Mouse (Mus musculus) thymus, postnatal 25 days (tissue): ENCODE measurements around the gene Neurod2.

Source experiments
- DNase-seq: peaks from one replicate; pipeline ENCODE4 v3.0.0; 2022

Neurod2 gene

DNA sequence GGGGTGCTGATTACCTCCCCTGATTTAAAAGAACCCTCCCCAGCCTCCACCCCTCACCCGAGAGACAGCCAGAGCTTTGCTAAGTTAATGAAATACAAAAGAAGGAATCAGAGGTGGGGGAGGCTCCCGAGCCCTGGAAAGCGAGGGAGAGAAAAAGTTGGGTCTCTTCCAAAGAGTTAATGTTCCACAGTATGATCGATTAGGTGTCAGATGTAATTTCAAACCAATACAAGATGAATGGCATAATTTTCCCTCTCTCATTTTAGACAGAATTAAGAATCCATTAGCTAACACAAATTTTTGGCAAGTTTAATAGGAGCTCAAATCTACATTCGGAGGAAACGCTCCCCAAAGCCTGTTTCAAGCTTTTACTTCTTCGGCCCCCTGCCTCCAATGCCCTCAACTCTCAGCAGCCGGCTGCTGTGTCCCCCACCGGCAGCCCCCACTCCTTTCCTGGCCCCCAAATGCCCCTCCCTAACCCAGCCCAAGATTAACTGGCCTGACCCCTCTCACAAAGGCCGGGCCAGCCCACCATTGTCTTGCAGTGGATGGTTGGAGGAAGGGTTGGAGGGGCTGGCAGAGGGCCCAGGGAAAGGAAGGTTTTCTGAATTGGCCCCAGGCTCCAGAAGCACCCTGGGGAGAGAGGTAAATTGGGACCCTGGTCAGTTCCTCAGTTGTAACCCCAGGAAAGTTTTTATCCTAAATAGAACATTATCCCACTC lies 30.8 kb downstream of the Neurod2 start:
- DNase-seq, result no peak

- DNase-seq, result no peak
These were observed 31.7 kb downstream of the Neurod2 start for GRCm38 (mm10) chr11:98297778-98298177.

DNA sequence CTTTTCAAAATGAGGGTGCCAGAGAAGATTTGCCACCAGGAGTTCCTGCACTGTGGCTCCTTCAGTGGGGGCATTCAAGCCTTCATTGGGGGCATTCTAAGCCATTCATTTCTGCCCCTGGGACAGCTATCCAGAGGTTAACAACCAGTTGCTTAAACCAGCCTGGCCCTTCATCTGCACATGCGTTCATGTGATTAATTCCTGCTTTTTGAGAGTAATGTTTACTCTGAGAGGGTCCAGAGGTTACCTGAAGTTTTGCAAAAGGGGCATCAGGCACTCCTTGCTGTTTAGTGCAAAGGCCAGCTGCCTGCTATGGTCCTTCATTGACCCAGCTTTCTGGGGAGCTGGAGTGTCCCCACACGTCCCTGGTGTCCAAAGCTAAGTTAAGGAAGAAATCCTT lies 32.5 kb downstream of the Neurod2 start:
- no peak for DNase-seq

- DNase-seq, result peak; percentile 13
These were observed 33.2 kb downstream of the Neurod2 start for GRCm38 (mm10) chr11:98296277-98296676.

GRCm38 (mm10) chr11:98295013-98295585 lies 34.3 kb downstream of the Neurod2 start:
- peak; percentile 1 for DNase-seq

DNA sequence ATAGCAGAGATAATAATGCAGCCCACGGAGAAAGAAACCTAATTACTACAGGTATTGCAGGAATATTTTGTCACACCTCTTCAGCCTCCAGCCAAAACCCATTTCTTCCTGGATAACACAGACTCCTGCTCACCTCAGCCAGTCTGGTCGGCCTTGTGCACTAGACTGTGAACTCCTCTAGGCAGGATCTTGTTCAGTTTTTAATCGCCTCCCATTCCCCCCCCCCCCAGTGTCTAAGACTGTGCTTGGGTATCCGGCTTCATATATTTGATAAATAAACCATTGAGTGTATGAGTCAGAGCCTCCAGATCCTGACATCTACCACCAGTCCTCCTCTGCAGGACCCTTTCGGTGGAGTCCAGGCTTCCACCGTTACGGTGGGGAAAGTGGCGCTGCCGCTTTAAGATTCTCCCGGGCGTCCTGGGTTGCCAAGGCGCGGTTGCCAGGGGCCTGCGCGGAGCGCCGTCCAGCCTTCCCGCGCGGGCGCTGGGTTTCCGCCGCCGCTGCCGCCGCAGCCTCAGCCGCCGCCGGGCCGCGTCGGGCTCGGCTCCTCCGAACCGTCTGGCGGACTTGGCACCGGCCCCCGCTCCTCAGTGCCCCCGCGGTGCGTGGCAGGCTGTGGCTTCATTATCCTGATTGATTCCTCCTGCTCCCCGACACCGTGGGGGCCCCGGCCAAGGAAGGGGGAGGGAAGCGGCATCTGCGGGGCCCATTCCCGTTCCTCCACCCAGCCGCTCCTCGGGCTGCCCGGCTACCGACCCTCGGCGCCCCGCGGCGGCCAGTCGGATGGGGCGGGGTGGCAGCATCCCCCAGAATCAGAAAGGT lies 35.0 kb downstream of the Neurod2 start:
- DNase-seq, result peak; percentile 23

- DNase-seq, result no peak
These were observed 36.4 kb downstream of the Neurod2 start for GRCm38 (mm10) chr11:98293070-98293469.

- no peak for DNase-seq
These were observed 38.5 kb downstream of the Neurod2 start for GRCm38 (mm10) chr11:98290906-98291305.

DNA sequence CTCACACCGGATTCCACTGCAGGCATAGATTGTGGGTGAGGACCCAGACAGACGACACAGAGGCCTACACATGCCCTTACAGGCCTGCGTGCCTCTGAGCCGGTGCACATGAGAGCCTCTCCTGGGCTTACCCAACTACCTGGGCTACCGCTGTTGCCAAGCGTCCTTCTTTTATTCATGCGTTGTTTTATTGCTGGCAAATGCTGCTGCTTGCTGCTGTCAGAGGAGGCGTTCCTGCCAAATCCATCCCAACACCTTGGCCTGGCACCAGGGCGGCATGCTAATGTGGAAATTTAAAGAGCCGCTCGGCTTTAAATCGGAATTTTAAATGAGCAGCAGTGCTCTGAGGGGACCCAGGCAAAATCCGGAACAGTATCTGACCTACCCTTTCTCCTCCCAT lies 39.6 kb downstream of the Neurod2 start:
- no peak for DNase-seq

- DNase-seq, result no peak
These were observed 41.5 kb downstream of the Neurod2 start for GRCm38 (mm10) chr11:98287961-98288360.

DNA sequence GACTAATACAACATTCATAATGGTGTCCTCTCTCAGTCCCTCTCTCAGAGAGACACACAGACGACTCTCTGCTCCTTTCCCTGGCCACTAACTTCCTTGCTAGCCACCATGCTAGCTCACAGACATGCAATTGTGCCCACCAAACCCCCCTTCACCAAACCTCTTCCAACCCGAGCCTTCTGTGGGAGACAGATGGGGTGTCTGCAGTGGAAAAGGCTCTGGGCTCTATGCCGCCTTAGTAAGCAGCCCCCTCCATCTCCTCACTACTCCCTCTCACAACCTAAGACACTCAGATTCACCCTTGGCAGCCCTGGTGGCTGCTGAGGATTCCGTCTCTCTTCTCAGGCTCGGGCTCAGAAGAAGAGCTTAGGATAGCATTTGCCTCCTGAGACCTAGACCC lies 41.9 kb downstream of the Neurod2 start:
- no peak for DNase-seq

DNA sequence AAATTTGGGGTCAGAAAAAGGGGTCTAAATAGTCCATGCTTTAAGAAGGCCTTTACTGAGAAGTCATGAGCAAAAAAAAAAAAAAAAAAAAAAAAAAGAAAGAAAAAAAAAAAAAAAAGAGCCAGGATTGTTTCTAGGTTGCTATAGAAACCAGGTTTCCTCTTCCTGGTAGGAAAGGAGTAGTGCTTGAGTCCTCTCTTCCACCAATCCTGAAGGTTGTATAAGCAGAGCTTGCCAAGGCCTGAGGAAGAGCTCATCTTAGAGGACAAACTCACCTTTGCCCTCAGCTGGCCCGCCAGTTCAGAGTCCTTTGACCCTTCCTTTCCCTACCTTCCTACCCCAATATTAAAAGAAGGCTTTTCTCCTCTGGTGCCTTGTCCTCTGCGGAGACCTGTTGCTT lies 44.1 kb downstream of the Neurod2 start:
- no peak for DNase-seq

GRCm38 (mm10) chr11:98284230-98284629 lies 45.2 kb downstream of the Neurod2 start:
- peak; percentile 8 for DNase-seq

- no peak for DNase-seq
These were observed 45.7 kb downstream of the Neurod2 start for GRCm38 (mm10) chr11:98283740-98284139.
